Mouse (Mus musculus) intestine, embryonic 14.5 days (tissue): Measurements from ENCODE around the gene Napsa. TPM values are rescaled to one million over a fixed set of nuclear protein-coding genes. Genes with fewer than 3 reads are reported as not detected.

Source experiments
- ATAC-seq: fragments of 200-750 bp; cut with Nextera tagmentation; replicated peaks from 2 replicates; pipeline ENCODE4 v1.8.0; 2017; ENCODE audit warnings: low read depth, moderate number of reproducible peaks, moderate TSS enrichment, moderate library complexity; ENCODE audit not compliant: low FRiP score, low TSS enrichment
- DNase-seq: peaks from one replicate; pipeline ENCODE4 v3.0.0-alpha.2; 2018; ENCODE audit warnings: low spot score
- H3K27ac ChIP-seq: fragments of 300-500 bp; sonication (generic); 2 replicates; pipeline ENCODE4 v1.5.1; 2014; ENCODE audit warnings: low read depth, mild to moderate bottlenecking, control low read depth
- H3K27me3 ChIP-seq: fragments of 300-500 bp; sonication (generic); replicated peaks from 2 replicates; pipeline ENCODE4 v1.6.1; 2014; ENCODE audit warnings: low read length, control low read depth; ENCODE audit not compliant: control insufficient read depth, insufficient read depth
- H3K36me3 ChIP-seq: fragments of 300-500 bp; sonication (generic); 2 replicates; pipeline ENCODE4 v1.6.1; 2014; ENCODE audit warnings: low read length, control low read depth; ENCODE audit not compliant: control insufficient read depth, insufficient read depth
- H3K4me1 ChIP-seq: fragments of 300-500 bp; sonication (generic); replicated peaks from 2 replicates; pipeline ENCODE4 v1.6.1; 2014; ENCODE audit warnings: low read length, control low read depth, mixed read lengths; ENCODE audit not compliant: control insufficient read depth, insufficient read depth
- H3K4me2 ChIP-seq: fragments of 300-500 bp; sonication (generic); 2 replicates; pipeline ENCODE4 v1.6.1; 2014; ENCODE audit warnings: low read length
- H3K4me3 ChIP-seq: fragments of 300-500 bp; sonication (generic); 2 replicates; pipeline ENCODE4 v1.5.1; 2014; ENCODE audit warnings: low read depth, low read length, control low read depth, mixed read lengths
- H3K9ac ChIP-seq: fragments of 300-500 bp; sonication (generic); 2 replicates; pipeline ENCODE4 v1.6.1; 2014; ENCODE audit warnings: mild to moderate bottlenecking, low read length
- H3K9me3 ChIP-seq: fragments of 300-500 bp; sonication (generic); 2 replicates; pipeline ENCODE4 v1.6.1; 2016; ENCODE audit warnings: low read length, control low read depth; ENCODE audit not compliant: control insufficient read depth
- WGBS: fragments of 180-500 bp; shearing (Covaris S2); extraction: QIAGEN DNeasy Blood & Tissue Kit; methylation state at CpG from one replicate; pipeline ENCODE4 v1.1.7; 2014; 5-methylcytosine and 5-hydroxymethylcytosine counted together
- polyA plus RNA-seq: library from polyadenylated mRNA; unstranded; fragments of >200 nt; fragmentation: Nextera tagmentation; extraction: Ambion mirVana; gene quantifications from 2 replicates; pipeline ENCODE4 v1.2.1, GENCODE M21; 2014

Napsa gene
- polyA plus RNA-seq, 1 experiment from 2014 or later = 1.7 TPM

GRCm38 (mm10) chr7:44537009-44537408 is 35.2 kb upstream of the Napsa start:
- no peaks in the 10 kb centered on the region for H3K9me3 ChIP-seq
- no peak overlapping the region for H3K9ac ChIP-seq
- no peak overlapping the region for H3K4me2 ChIP-seq
- ATAC-seq (no peak), DNase-seq (no peak)
- H3K4me1 ChIP-seq = no peaks in the 10 kb centered on the region
- 79% methylated on average over 7 of the region's 7 CpGs for WGBS
- H3K36me3 ChIP-seq = peaks cover 88% of the 10 kb centered on the region
- H3K4me3 ChIP-seq = no peak overlapping the region
- H3K27ac ChIP-seq = no peak overlapping the region
- no peaks in the 10 kb centered on the region for H3K27me3 ChIP-seq

- 93% methylated on average over 13 of the region's 13 CpGs for WGBS
- no peak for ATAC-seq
- peaks cover 93% of the 10 kb centered on the region for H3K36me3 ChIP-seq
Measured at GRCm38 (mm10) chr7:44537496-44537895, 34.7 kb upstream of the Napsa start.

GRCm38 (mm10) chr7:44538756-44539624 is 33.2 kb upstream of the Napsa start:
- ATAC-seq = no peak
- no peak overlapping the region for H3K4me2 ChIP-seq

More at GRCm38 (mm10) chr7:44537496-44537895, 34.7 kb upstream of the Napsa start:
- Histone ChIP-seq H3K9ac (no peak overlapping the region), H3K27ac (no peak overlapping the region), H3K27me3 (no peaks in the 10 kb centered on the region), H3K4me2 (no peak overlapping the region), H3K4me3 (no peak overlapping the region), H3K9me3 (no peaks in the 10 kb centered on the region), H3K4me1 (no peaks in the 10 kb centered on the region)
- DNase-seq = no peak

GRCm38 (mm10) chr7:44542555-44542954 is 29.6 kb upstream of the Napsa start:
- DNase-seq = no peak
- no peaks in the 10 kb centered on the region for H3K27me3 ChIP-seq
- H3K27ac ChIP-seq = no peak overlapping the region
- no peak overlapping the region for H3K4me3 ChIP-seq
- no peak overlapping the region for H3K4me2 ChIP-seq
- peaks cover 50% of the 10 kb centered on the region for H3K36me3 ChIP-seq
- peaks cover 7% of the 10 kb centered on the region for H3K4me1 ChIP-seq
- no peak for ATAC-seq
- no peaks in the 10 kb centered on the region for H3K9me3 ChIP-seq
- 91% methylated on average over 11 of the region's 11 CpGs for WGBS
- H3K9ac ChIP-seq = no peak overlapping the region

More at GRCm38 (mm10) chr7:44538756-44539624, 33.2 kb upstream of the Napsa start:
- Histone ChIP-seq H3K36me3 (peaks cover 86% of the 10 kb centered on the region), H3K9me3 (no peaks in the 10 kb centered on the region), H3K4me3 (no peak overlapping the region), H3K27me3 (no peaks in the 10 kb centered on the region), H3K4me1 (no peaks in the 10 kb centered on the region), H3K27ac (no peak overlapping the region), H3K9ac (no peak overlapping the region)
- WGBS = 91% methylated on average over 41 of the region's 41 CpGs
- DNase-seq = no peak

- no peak overlapping the region for H3K9ac ChIP-seq
- no peak overlapping the region for H3K27ac ChIP-seq
- no peaks in the 10 kb centered on the region for H3K9me3 ChIP-seq
- ATAC-seq (no peak), DNase-seq (no peak)
- H3K36me3 ChIP-seq = peaks cover 45% of the 10 kb centered on the region
- peaks cover 12% of the 10 kb centered on the region for H3K4me1 ChIP-seq
- no peak overlapping the region for H3K4me2 ChIP-seq
- no peaks in the 10 kb centered on the region for H3K27me3 ChIP-seq
- 82% methylated on average over 12 of the region's 12 CpGs for WGBS
- H3K4me3 ChIP-seq = no peak overlapping the region
Measured at GRCm38 (mm10) chr7:44543071-44543470, 29.1 kb upstream of the Napsa start.

- Histone ChIP-seq H3K9ac (no peak overlapping the region), H3K36me3 (peaks cover 33% of the 10 kb centered on the region), H3K4me2 (no peak overlapping the region), H3K27ac (no peak overlapping the region), H3K4me3 (no peak overlapping the region), H3K4me1 (peaks cover 12% of the 10 kb centered on the region), H3K9me3 (no peaks in the 10 kb centered on the region), H3K27me3 (no peaks in the 10 kb centered on the region)
- ATAC-seq = no peak
- 98% methylated on average over 3 of the region's 3 CpGs for WGBS
- no peak for DNase-seq
Measured at GRCm38 (mm10) chr7:44546274-44546673, 25.9 kb upstream of the Napsa start.

GRCm38 (mm10) chr7:44547041-44547440 is 25.1 kb upstream of the Napsa start:
- no peak overlapping the region for H3K27ac ChIP-seq
- no peaks in the 10 kb centered on the region for H3K9me3 ChIP-seq
- no peaks in the 10 kb centered on the region for H3K27me3 ChIP-seq
- WGBS = 90% methylated on average over 13 of the region's 13 CpGs
- ATAC-seq (no peak), DNase-seq (no peak)
- H3K4me3 ChIP-seq = no peak overlapping the region
- peak overlapping the region; percentile 61; the same call in 1 of the 2 replicates for H3K9ac ChIP-seq
- H3K4me1 ChIP-seq = peaks cover 12% of the 10 kb centered on the region
- H3K4me2 ChIP-seq = peak overlapping the region; percentile 64
- peaks cover 37% of the 10 kb centered on the region for H3K36me3 ChIP-seq

GRCm38 (mm10) chr7:44547725-44548124 is 24.5 kb upstream of the Napsa start:
- no peak overlapping the region for H3K27ac ChIP-seq
- peaks cover 34% of the 10 kb centered on the region for H3K36me3 ChIP-seq
- DNase-seq (no peak), ATAC-seq (no peak)
- peaks cover 13% of the 10 kb centered on the region for H3K4me1 ChIP-seq
- no peaks in the 10 kb centered on the region for H3K9me3 ChIP-seq
- peak overlapping the region; percentile 64 for H3K4me2 ChIP-seq
- peak overlapping the region; percentile 61 for H3K9ac ChIP-seq
- peak overlapping the region; percentile 53 for H3K4me3 ChIP-seq
- no peaks in the 10 kb centered on the region for H3K27me3 ChIP-seq
- 21% methylated on average over 5 of the region's 5 CpGs for WGBS
